8 mouse cellular contexts compared by ENCODE assay signal in the genomic region with DNA sequence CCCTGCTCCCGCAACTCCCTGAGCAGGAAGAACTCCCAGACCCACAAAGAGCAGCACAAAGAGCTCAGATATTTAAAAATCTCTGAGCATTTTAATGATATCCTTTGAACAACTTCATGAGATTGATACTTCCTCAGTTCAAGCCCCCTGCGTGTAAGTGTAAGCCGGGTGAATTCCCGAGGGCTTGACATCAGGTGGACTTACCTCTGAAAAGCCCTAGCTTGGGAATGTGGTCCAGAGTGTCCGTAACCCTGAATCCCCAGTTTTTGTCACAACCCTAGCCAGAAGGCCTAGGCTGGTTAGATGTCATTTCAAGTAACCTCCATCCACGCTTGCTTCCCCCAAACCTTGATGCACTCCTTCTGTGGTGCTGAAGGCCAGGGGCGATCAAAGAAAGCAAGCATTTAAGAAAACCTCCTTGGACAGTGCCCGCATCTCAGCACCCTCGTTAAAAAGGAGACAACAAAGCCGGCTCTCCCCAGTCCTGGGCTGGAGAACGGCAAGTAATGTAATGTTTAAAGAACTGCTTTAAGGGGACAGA. TPM values are rescaled to one million over a fixed set of nuclear protein-coding genes. Genes with fewer than 3 reads are reported as not detected.
A peak's percentile ranks its signal among the peaks of the same experiment; 100 is the strongest.
DNase-seq lines count a peak whose midpoint lies in the region; ATAC-seq and TF ChIP-seq lines count a peak whose summit lies in the region.

No protein-coding gene starts in this region.

- TF ChIP-seq CTCF in olfactory bulb, adult 2 months (IDR thresholded peaks at IDR 0.05; ENCODE audit: insufficient read depth, low read depth, low read length) = no peak

- H3K36me3 ChIP-seq in megakaryocyte, embryonic 14.5 days (replicated peaks; ENCODE audit: low read length) = peaks cover 8% of the 10 kb centered on the region
- H3K36me3 ChIP-seq in forebrain, embryonic 12.5 days (replicated peaks) = no peaks in the 10 kb centered on the region
- H3K36me3 ChIP-seq in limb, embryonic 10.5 days = no peaks in the 10 kb centered on the region

- peak overlapping the region; percentile 97 for H3K4me3 ChIP-seq in megakaryocyte, embryonic 14.5 days (replicated peaks)
- H3K4me3 ChIP-seq in forebrain, embryonic 12.5 days (replicated peaks) = peak overlapping the region; percentile 71
- H3K4me3 ChIP-seq in limb, embryonic 10.5 days = peak overlapping the region; percentile 94
- H3K4me3 ChIP-seq in olfactory bulb, adult 2 months (ENCODE audit: insufficient read depth, low read depth, low read length) = peak overlapping the region; percentile 64

- H3K9ac ChIP-seq in forebrain, embryonic 12.5 days = peak overlapping the region; percentile 46

- no peak for ATAC-seq in megakaryocyte, adult 5-6 weeks (ENCODE audit: poor library complexity, severe bottlenecking)
- ATAC-seq in forebrain, embryonic 12.5 days (ENCODE audit: low FRiP score) = peak; percentile 47

- peaks cover 28% of the 10 kb centered on the region for H3K4me1 ChIP-seq in megakaryocyte, embryonic 14.5 days
- peaks cover 10% of the 10 kb centered on the region for H3K4me1 ChIP-seq in forebrain, embryonic 12.5 days
- peaks cover 19% of the 10 kb centered on the region for H3K4me1 ChIP-seq in limb, embryonic 10.5 days
- H3K4me1 ChIP-seq in olfactory bulb, adult 2 months (ENCODE audit: control insufficient read depth, insufficient read depth, low read length) = peaks cover 4% of the 10 kb centered on the region

- H3K4me2 ChIP-seq in forebrain, embryonic 12.5 days = peak overlapping the region; percentile 66

- peaks cover 14% of the 10 kb centered on the region for H3K27me3 ChIP-seq in megakaryocyte, embryonic 14.5 days (replicated peaks)
- no peaks in the 10 kb centered on the region for H3K27me3 ChIP-seq in forebrain, embryonic 12.5 days
- no peaks in the 10 kb centered on the region for H3K27me3 ChIP-seq in limb, embryonic 10.5 days (ENCODE audit: low read depth, poor library complexity, severe bottlenecking)

- H3K9me3 ChIP-seq in megakaryocyte, embryonic 14.5 days = no peaks in the 10 kb centered on the region
- no peaks in the 10 kb centered on the region for H3K9me3 ChIP-seq in forebrain, embryonic 12.5 days
- H3K9me3 ChIP-seq in limb, embryonic 10.5 days (replicated peaks) = no peaks in the 10 kb centered on the region

- TF ChIP-seq POLR2A in olfactory bulb, adult 2 months (IDR thresholded peaks at IDR 0.05; ENCODE audit: insufficient read depth, low read depth, low read length) = no peak

- 0 out of 2 replicates have a peak overlapping the region, but pooled peaks have one; percentile 57 for H3K27ac ChIP-seq in forebrain, embryonic 12.5 days
- H3K27ac ChIP-seq in limb, embryonic 10.5 days = peak overlapping the region; percentile 80
- H3K27ac ChIP-seq in olfactory bulb, adult 2 months (ENCODE audit: insufficient read depth, low read depth, low read length) = peak overlapping the region; percentile 17

- peak; percentile 33 for DNase-seq in limb, embryonic 10.5 days (ENCODE audit: low spot score)
- DNase-seq in frontal cortex, adult 2 months (ENCODE audit: extremely low spot score in 1 of 2, low spot score in 1 of 2) = no peak
- no peak for DNase-seq in embryo, embryonic 10 days (ENCODE audit: low spot score)
- no peak for DNase-seq in frontal cortex, postnatal 36 days (ENCODE audit: low spot score in 2 of 2)

- 42% methylated on average over 11 of the region's 11 CpGs for WGBS in forebrain, embryonic 12.5 days
- 55% methylated on average over 11 of the region's 11 CpGs for WGBS in limb, embryonic 10.5 days
- WGBS in olfactory bulb, adult 2 months = 20% methylated on average over 11 of the region's 11 CpGs

RNA-seq across cellular contexts. Expression of gene Urb1, which starts 0.6 kb away (rescaled TPM):
- 0.65 and 0.95 TPM in 2 replicates for polyA plus RNA-seq in megakaryocyte, embryonic 14.5 days (2012; ENCODE audit: insufficient read depth, low replicate concordance)
- total RNA-seq in megakaryocyte, adult 5-6 weeks (2015) = 3.6 and 5.9 TPM in 2 replicates
- 3.6 and 5.0 TPM in 2 replicates for total RNA-seq in megakaryocyte, adult 5-6 weeks (2017)
- 13.6 and 13.9 TPM in 2 replicates for polyA plus RNA-seq in forebrain, embryonic 12.5 days (2016; fragmentation: Nextera tagmentation; extraction: Ambion mirVana)
- polyA plus RNA-seq in limb, embryonic 10.5 days (2016; fragmentation: Nextera tagmentation; extraction: Ambion mirVana) = 14.1 and 14.2 TPM in 2 replicates
- not detected in 2 replicates for polyA plus RNA-seq in olfactory bulb, adult 2 months (2012; ENCODE audit: insufficient read depth, insufficient read length, low replicate concordance, missing spikeins)
- 5.6 and 6.8 TPM in 2 replicates for polyA plus RNA-seq in frontal cortex, adult 2 months (2012; rRNA removed)

RNA-seq across cellular contexts. Expression of gene Eva1c, which starts 15.7 kb away (rescaled TPM):
- not detected in 2 replicates for polyA plus RNA-seq in megakaryocyte, embryonic 14.5 days (2012; ENCODE audit: insufficient read depth, low replicate concordance)
- not detected in 2 replicates for total RNA-seq in megakaryocyte, adult 5-6 weeks (2015)
- total RNA-seq in megakaryocyte, adult 5-6 weeks (2017) = not detected in 2 replicates
- polyA plus RNA-seq in forebrain, embryonic 12.5 days (2016; fragmentation: Nextera tagmentation; extraction: Ambion mirVana) = 2.6 and 3.6 TPM in 2 replicates
- 0.16 and 0.43 TPM in 2 replicates for polyA plus RNA-seq in limb, embryonic 10.5 days (2016; fragmentation: Nextera tagmentation; extraction: Ambion mirVana)
- not detected in 2 replicates for polyA plus RNA-seq in olfactory bulb, adult 2 months (2012; ENCODE audit: insufficient read depth, insufficient read length, low replicate concordance, missing spikeins)
- 2.8 and 2.9 TPM in 2 replicates for polyA plus RNA-seq in frontal cortex, adult 2 months (2012; rRNA removed)

Comparison
In these comparisons a context has a peak if more than half of its experiments do, and no peak if none do; other contexts are left out.
1. H3K27ac ChIP-seq: peak in every context shown above with its lines; median percentile 80 in limb, embryonic 10.5 days; 57 in forebrain, embryonic 12.5 days; 17 in olfactory bulb, adult 2 months.